Mouse (Mus musculus) cerebral cortex, adult 2 months (tissue): ENCODE results near the gene Bax.

Source experiments
- WGBS: fragments of 180-500 bp; shearing (Covaris S2); methylation state at CpG from one replicate; pipeline ENCODE4 v1.1.7; 2018; 5-methylcytosine and 5-hydroxymethylcytosine counted together

Gene Bax

DNA sequence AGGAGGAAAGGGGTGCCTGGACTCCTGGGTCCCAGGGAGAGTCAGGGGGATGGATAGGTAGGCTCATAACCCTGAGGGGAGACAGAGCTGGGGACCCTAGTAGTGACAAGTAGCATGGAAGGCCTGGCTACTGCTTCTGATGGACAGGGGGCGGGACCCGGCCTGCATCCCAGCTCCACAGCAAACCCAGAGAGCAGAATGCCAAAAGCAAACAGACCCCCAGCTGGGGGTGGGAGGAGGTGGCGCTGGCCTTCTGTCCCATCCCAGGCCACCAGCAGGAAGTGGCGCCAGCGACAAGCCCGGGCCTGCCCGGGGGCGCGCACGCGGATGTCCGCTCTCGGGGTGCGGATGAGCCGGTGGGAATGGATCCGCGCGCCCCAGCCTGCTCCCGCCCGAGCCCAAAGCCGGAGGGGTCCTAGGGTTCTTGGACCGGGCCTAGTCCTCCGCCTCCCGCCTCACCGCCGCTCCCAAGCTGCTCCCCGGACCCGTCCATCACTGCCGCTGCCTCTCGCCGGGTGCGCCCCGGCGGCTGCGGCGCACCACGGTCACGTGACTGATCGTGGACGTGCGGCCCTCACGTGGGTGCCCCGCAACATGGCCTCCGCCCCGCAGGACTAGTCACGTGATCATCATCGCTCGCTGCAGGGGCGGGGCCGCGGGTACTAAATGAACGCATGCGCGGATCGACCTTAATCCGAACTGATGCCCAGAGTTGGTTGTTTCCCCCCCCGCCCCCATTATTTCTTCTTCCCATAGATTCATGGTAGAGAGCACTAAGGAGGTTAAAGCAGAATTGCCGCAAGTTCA is at the start of gene Bax:
TSS of gene Bax (minus strand) at position 616 of the 807 bp plus-strand sequence.
- under 1% methylated on average over 58 of the region's 58 CpGs for WGBS

GRCm38 (mm10) chr7:45515436-45515835 is 48.7 kb upstream of the Bax start:
- 54% methylated on average over 16 of the region's 16 CpGs for WGBS

GRCm38 (mm10) chr7:45514411-45514810 is 47.7 kb upstream of the Bax start:
- 91% methylated on average over 7 of the region's 7 CpGs for WGBS

DNA sequence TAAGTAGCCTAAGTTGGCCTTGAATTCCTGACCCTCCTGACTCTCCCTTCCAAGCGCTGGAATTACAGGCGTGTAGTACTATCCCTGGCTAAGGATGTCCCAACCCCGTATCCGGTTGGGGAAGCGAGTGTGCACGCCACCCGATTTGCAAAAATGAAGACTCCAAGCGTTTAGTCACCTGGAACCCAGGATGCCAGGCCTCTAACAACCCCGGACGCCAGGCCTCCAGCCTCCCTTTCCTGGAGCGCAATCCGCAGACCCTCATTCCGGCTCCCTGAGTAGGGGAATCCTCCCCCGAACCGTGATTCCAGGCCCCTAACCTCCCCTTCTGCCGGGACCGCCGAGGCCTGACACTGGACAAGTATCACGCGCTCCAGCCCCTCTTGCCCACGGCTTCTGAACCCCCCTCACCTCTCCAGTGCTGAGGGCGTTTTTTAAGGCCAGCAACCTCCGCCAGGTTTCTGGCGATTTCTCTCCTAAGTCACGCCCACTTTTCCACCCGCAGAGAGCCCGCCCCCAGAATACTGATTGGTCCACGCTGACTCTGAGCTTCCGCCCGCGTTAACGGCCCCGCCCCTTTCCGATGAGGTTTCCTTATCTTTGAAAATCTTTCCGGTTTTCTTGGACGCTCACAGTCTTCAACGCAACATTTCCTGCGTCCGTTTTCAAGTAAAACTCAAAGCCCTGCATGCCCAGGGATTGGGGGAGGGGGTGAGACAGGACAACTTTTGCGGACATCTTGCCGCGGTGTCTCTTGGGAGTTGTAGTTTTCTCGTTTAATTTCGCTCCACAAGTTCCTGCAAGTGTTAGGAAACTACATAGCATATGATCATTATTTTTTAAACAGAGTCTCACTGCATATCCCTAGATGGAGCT is 43.5 kb upstream of the Bax start, which contains the start of gene Nucb1:
TSS of gene Nucb1 (minus strand) at position 495 of the 876 bp plus-strand sequence.
- under 1% methylated on average over 44 of the region's 44 CpGs for WGBS

- 26% methylated on average over 19 of the region's 19 CpGs for WGBS
Observed at GRCm38 (mm10) chr7:45509181-45509882, 42.6 kb upstream of the Bax start.

DNA sequence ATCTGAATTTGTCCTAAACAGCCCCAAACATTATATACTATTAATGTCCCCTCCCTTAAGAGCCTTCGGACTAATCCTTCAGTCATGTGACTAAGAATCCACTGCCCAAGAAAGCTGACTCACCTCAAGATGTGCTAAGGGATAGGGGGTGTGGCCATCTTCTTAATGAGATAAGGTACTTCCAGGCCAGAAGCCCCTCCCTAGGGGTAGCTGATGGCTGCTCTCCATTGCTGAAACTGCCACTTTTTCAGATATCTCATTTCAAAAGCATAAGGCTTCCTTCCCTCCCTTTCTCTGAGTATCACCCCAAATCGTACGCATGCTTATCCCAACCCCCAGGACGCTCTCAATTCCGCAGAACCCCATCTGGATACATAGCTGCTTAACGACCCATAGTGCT is 41.9 kb upstream of the Bax start:
- WGBS, result 87% methylated on average over 6 of the region's 6 CpGs

DNA sequence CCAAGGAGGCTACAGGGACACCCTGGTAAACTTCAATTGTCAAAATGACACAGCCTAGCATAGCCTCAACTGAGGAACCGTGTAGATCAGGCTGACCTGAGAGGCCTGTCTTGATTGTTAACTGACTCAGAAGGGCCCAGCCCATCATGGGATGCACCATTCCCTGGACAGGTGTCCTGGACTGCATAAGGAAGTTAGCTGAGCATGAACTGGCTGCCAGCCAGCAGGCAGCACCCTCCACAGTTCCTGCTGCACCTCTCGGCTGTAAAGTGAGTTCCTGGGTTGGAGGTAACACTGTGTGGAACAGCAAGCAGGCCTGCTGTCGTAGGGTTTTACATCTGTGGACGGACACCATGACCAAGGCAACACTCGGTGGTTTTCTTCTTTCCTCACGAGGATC is 40.9 kb upstream of the Bax start:
- WGBS, result 91% methylated on average over 6 of the region's 6 CpGs

DNA sequence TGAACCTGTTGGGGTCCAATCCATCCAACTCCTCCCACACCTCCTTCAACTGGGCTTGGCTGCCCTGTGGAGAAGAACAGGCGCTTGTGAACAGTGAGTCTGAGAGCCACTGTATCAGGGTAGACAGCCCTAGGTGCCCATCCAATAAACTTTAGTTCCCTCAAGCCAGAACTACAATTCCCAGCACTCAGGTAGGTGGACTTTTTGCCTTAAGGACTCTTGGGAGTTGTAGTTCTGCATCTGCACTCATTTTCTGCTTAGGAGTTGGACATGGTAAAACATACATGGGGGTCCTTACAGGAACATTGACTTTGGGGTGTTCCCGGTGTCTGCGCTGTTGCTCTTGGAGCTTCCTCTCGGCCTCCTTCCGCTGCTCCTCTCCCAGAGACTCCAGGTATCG is 31.7 kb upstream of the Bax start:
- WGBS, result 95% methylated on average over 6 of the region's 6 CpGs

DNA sequence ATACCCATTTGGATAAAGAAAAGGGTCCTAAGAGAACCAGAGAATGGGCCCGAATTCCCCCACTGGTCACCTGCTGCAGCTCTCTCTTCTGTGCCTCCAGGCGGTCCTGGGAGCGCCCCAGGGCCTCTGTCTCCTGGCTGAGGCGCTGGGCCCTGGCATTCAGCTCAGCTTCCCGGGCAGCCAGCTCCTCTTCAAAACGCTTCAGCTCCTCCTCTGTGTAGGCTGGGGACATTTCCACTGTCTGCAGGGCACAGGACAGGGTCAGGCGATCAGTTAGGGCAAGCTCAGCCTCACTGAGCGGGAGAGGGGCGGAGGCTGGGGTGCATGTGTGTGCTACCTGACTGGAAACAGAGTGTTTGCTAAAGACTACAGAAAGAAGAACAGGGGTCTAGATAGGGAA is 27.9 kb upstream of the Bax start:
- WGBS, result 89% methylated on average over 9 of the region's 9 CpGs

DNA sequence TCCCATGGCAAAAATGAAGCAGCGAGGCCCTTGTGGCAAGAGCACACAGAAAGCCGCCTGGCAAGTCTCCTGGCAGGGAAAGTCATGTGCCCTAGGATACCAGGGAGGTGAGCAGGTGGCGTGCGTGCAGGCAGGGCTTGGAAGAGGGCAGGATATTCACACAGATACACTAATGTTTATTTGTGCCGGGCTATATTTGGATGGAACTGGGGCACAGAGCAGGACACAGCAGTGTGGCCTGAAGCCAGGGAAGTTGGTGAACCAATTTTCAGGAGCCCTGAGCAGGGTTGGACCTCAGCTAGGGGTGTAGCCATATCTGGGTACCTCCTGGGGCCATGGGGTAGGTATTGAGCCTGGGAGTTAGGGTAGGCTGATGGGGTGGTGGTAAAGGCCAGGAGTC is 26.3 kb upstream of the Bax start:
- 90% methylated on average over 5 of the region's 5 CpGs for WGBS

DNA sequence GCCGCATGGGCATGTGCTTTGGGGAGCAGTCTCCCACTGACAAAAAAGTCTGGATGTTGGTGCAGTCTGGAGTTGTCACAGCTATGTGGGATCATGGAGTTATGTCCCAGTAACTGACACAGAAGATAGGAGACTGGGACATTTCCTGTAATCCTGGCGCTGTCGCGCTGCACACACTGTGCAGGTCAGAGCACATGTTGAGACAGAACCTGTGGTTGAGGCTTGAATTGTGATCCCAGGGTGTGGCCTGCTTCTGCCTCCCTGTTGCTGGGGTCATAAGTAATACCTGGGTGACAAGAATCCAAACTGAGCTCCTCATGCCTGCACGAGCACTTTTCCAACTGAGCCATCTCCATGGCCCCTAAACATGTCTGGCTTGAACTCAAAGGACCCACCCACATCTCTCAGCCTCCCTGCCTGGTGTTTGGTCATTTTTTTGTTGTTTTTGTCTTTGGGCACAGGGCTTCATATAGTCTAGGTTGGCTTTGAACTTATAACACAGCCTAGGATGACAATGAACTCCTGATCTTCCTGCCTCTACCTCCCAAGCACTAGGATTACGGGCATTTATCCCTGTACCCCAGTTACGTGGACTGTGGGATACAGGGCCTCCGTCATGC is 25.6 kb upstream of the Bax start:
- 97% methylated on average over 8 of the region's 8 CpGs for WGBS

DNA sequence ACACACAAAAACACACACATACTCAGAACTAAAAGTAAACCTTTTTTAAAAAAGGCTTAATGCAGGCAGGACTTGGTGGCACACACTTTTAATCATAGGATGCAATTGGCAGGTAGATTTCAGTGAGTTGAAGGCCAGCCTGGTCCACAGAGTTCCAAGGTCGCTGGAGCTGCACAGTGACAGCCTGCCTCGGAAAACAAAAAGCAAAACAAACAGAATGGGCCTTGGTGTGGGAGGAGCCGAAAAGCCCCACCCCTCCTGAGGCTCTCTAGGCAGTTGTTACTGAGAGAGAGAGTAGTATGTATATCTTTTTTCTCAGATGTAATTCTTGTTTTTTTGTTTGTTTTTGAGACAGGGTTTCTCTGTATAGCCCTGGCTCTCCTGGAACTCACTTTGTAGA is 24.6 kb upstream of the Bax start:
- 25% methylated on average over 3 of the region's 3 CpGs for WGBS

DNA sequence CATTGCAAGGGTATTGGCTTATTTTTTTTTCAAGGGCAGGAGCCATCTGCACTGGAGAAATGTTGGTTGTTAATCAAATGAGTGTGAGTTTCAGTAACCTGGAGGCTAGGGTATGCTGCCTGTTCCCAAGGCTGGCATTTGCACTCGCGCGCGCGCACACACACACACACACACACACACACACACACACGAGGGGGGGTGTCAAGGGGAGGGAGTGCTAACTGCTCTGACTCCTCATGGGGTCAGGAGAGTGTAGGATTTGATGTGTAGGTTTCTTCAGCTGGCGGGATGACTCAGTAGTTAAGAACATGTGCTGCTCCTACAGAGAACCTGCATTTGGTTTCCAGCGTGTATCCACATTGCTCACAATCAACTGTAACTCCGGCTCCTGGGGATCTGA is 24.1 kb upstream of the Bax start:
- 32% methylated on average over 9 of the region's 9 CpGs for WGBS

DNA sequence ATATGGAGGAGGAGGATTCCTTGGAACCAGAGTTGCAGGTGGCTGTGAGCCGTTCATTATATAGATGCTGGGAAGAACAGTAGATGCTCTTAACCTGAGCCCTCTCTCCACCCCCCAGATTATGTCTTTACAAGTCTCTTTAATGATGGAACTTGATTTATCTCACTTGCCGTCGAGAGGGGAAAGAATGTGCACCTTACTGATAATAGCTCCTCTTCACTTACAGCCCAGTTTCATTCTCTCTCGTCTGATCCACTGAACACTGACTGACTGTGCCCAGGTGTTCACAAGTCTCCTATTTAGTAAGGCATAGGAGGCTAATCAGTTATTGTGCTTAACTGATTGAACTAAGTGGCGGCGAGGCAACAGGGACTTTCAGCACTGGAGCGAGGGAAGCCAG is 22.9 kb upstream of the Bax start:
- 92% methylated on average over 7 of the region's 7 CpGs for whole genome bisulfite sequencing

- 12% methylated on average over 36 of the region's 38 CpGs for WGBS
Observed at GRCm38 (mm10) chr7:45488293-45489204, 21.9 kb upstream of the Bax start, which contains the start of gene Dhdh. TSS of gene Dhdh (minus strand) at chr7:45488805.

DNA sequence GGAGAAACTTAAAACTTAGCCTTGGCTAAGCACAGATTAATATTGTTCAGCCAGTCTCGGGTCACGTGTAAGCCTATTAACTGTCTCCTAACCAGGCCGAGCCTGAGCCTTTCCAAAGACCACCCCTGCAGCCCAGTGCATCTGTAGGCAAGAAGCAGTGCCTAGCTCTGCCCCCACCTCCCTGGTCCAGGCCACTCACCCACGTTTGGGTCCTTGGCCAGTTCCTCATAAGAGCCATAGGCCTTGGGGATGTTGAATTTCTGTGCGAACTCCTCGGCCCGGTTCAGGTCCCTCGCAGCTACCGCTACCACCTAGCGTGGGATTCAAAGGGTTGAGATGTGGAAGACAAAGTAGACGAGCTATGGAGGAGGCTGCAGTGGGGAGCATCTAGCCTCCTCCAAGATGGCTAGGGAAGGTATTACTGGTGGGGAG is 21.2 kb upstream of the Bax start:
- WGBS, result 61% methylated on average over 11 of the region's 11 CpGs

- 61% methylated on average over 12 of the region's 12 CpGs for WGBS
Observed at GRCm38 (mm10) chr7:45486761-45487415, 20.2 kb upstream of the Bax start, which contains the start of gene Gm45808. TSS of gene Gm45808 (minus strand) at chr7:45486811.

GRCm38 (mm10) chr7:45486158-45486557 is 19.5 kb upstream of the Bax start:
- 86% methylated on average over 7 of the region's 7 CpGs for WGBS

DNA sequence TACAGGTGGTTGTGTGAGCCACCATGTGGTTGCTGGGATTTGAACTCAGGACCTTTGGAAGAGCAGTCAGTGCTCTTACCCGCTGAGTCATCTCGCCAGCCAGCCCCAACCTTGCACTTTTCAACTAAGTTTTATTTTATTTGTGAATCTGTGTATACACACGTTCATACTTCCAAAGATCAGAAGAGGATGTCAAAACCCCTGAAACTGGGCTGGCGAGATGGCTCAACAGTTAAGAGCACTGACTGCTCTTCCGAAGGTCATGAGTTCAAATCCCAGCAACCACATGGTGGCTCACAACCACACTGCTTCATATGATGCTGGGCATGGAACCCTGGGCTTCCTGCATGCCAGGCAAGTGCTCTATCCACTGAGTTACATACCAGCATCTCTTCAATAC is 18.3 kb upstream of the Bax start:
- 95% methylated on average over 5 of the region's 5 CpGs for WGBS

- 58% methylated on average over 1 of the region's 1 CpGs for WGBS
Observed at GRCm38 (mm10) chr7:45482166-45482565, 15.5 kb upstream of the Bax start.
